Mouse (Mus musculus): ENCODE measurements around the gene Zfp606. TPM values are rescaled to one million over a fixed set of nuclear protein-coding genes. Genes with fewer than 3 reads are reported as not detected.

Gene Zfp606
- polyA plus RNA-seq (2012): 3.8 and 4.5 TPM in 2 replicates

GRCm38 (mm10) chr7:12478158-12479008, at the start of gene Zfp606:
Gene Zfp606, plus strand, starts transcription at chr7:12478293.
- no peak for TF ChIP-seq GATA1 (IDR thresholded peaks at IDR 0.05; ENCODE audit: low read length)

- TF ChIP-seq GATA1 (IDR thresholded peaks at IDR 0.05; ENCODE audit: low read length): no peak
Observed at GRCm38 (mm10) chr7:12479009-12479346, 885 bp downstream of the Zfp606 start.

GRCm38 (mm10) chr7:12479525-12479924, 1.4 kb downstream of the Zfp606 start:
- no peak for TF ChIP-seq GATA1 (IDR thresholded peaks at IDR 0.05; ENCODE audit: low read length)

GRCm38 (mm10) chr7:12483771-12484170, 5.7 kb downstream of the Zfp606 start:
- no peak for TF ChIP-seq GATA1 (IDR thresholded peaks at IDR 0.05; ENCODE audit: low read length)

- TF ChIP-seq GATA1 (IDR thresholded peaks at IDR 0.05; ENCODE audit: low read length): no peak
Observed at GRCm38 (mm10) chr7:12485956-12486355, 7.9 kb downstream of the Zfp606 start.

GRCm38 (mm10) chr7:12486691-12487090, 8.6 kb downstream of the Zfp606 start:
- no peak for TF ChIP-seq GATA1 (IDR thresholded peaks at IDR 0.05; ENCODE audit: low read length)

DNA sequence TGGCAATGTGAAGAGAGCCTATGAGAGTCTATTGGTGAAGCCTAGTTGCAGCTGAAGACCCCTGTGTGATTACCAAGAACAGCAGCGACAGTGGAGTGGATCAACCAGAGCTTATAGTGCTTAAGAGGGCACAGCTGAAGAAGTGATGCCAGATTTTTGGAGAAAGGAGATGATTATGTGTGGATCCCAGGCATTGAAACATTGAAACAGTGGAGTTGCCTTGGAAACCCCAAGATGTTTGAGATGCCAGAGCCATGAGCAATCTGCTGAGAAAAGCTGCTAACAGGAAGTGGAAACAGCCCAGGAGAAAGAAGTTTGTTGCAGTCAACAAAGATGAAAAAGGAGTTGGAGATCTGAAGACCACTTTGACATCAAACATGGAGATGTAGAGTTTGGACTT, 32.8 kb downstream of the Zfp606 start:
- TF ChIP-seq GATA1 (IDR thresholded peaks at IDR 0.05; ENCODE audit: low read length): no peak

GRCm38 (mm10) chr7:12512217-12512616, 34.1 kb downstream of the Zfp606 start, which contains the start of gene 2900092C05Rik:
Gene 2900092C05Rik, plus strand, starts transcription at chr7:12512517.
- TF ChIP-seq GATA1 (IDR thresholded peaks at IDR 0.05; ENCODE audit: low read length): no peak

Other genes with a start within 250 kb of the Zfp606 start
- not detected in 2 replicates for gene Vmn1r81, start 210.0 kb upstream of the Zfp606 start, polyA plus RNA-seq (2012)
- gene Vmn1r82, start 177.9 kb upstream of the Zfp606 start, polyA plus RNA-seq (2012): not detected in 2 replicates
- not detected in 2 replicates for gene Vmn1r83, start 148.8 kb upstream of the Zfp606 start, polyA plus RNA-seq (2012)
- gene Vmn1r84, start 109.0 kb upstream of the Zfp606 start, polyA plus RNA-seq (2012): not detected in 2 replicates
- 0.15 and 0.28 TPM in 2 replicates for gene Zfp551, start 55.5 kb upstream of the Zfp606 start, polyA plus RNA-seq (2012)
- gene 2900092C05Rik, start 34.2 kb downstream of the Zfp606 start, polyA plus RNA-seq (2012): not detected in 2 replicates
- not detected in 2 replicates for gene Vmn2r53, start 130.5 kb downstream of the Zfp606 start, polyA plus RNA-seq (2012)
- gene Vmn2r54, start 162.0 kb downstream of the Zfp606 start, polyA plus RNA-seq (2012): not detected in 2 replicates
- gene Vmn2r55, start 206.7 kb downstream of the Zfp606 start, polyA plus RNA-seq (2012): not detected in 2 replicates